Mouse (Mus musculus) ES-Bruce4 (cell line): ENCODE measurements at regions not wholly inside any gene's neighbourhood (a gene's known extent, or its start where the extent isn't known, plus 50 kb on each side); places are given as distances from the start of the nearest gene placed in this dataset.

Experiments
- H3K27ac ChIP-seq: 2 replicates; pipeline ENCODE4 v1.5.1; 2012; ENCODE audit warnings: low read length, inconsistent platforms; ENCODE audit not compliant: insufficient read depth
- H3K27me3 ChIP-seq: 2 replicates; pipeline ENCODE4 v1.6.1; 2012; ENCODE audit warnings: mild to moderate bottlenecking, low read length, inconsistent platforms; ENCODE audit not compliant: control insufficient read depth, poor library complexity, insufficient read depth, severe bottlenecking
- H3K36me3 ChIP-seq: 2 replicates; pipeline ENCODE4 v1.6.1; 2012; ENCODE audit warnings: inconsistent platforms, mild to moderate bottlenecking, low read length, moderate library complexity; ENCODE audit not compliant: control insufficient read depth, poor library complexity, insufficient read depth, severe bottlenecking
- H3K4me1 ChIP-seq: one replicate; pipeline ENCODE4 v1.8.1; 2011; ENCODE audit warnings: low read length; ENCODE audit not compliant: control insufficient read depth, insufficient read depth
- H3K4me3 ChIP-seq: 2 replicates; pipeline ENCODE4 v1.5.1; 2011; ENCODE audit warnings: low read depth, mild to moderate bottlenecking, low read length
- H3K9ac ChIP-seq: 2 replicates; pipeline ENCODE4 v1.6.1; 2012; ENCODE audit warnings: low read depth, mild to moderate bottlenecking, inconsistent platforms; ENCODE audit not compliant: poor library complexity, severe bottlenecking
- H3K9me3 ChIP-seq: replicated peaks from 2 replicates; pipeline ENCODE4 v1.6.1; 2012; ENCODE audit warnings: mild to moderate bottlenecking, low read length, inconsistent platforms; ENCODE audit not compliant: control insufficient read depth, poor library complexity, insufficient read depth, severe bottlenecking
- CTCF ChIP-seq: IDR thresholded peaks from one replicate; pipeline ENCODE4 v1.8.1; 2011; ENCODE audit warnings: low read depth, low read length
- EP300 ChIP-seq: IDR thresholded peaks from 2 replicates; pipeline ENCODE4 v1.6.1; 2011; ENCODE audit warnings: low read depth, low read length; ENCODE audit not compliant: insufficient read depth
- POLR2A ChIP-seq: IDR thresholded peaks from one replicate; pipeline ENCODE4 v1.8.1; 2011; ENCODE audit warnings: low read length; ENCODE audit not compliant: insufficient read depth

DNA sequence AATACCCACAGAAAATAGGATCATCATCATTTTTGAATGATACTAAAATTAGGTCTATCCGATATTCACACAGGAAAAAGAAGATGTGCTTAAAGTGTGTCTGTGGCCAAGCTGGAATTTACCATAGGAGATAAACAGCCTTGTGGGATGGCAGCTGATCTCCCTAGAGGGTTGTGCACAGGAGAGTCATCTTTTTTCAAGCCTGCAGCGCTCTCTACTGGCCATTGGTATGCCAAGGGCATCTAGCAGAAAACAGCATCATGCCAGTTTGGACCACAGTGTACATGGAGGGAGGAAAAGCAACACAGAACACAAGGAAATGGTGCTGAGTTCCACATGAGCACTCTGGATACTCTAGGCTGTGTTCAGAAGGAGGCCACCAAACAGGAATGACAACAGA, 74.1 kb upstream of the Diaph3 start:
- no peaks in the 10 kb centered on the region for H3K9me3 ChIP-seq
- H3K9ac ChIP-seq, result no peak overlapping the region
- H3K27ac ChIP-seq, result no peak overlapping the region
- TF ChIP-seq CTCF (peak; percentile 62), POLR2A (no peak)
- H3K36me3 ChIP-seq, result no peaks in the 10 kb centered on the region
- H3K27me3 ChIP-seq, result no peaks in the 10 kb centered on the region
- no peaks in the 10 kb centered on the region for H3K4me1 ChIP-seq
- H3K4me3 ChIP-seq, result no peak overlapping the region

- Histone ChIP-seq H3K9ac (no peak overlapping the region), H3K27me3 (no peaks in the 10 kb centered on the region), H3K9me3 (no peaks in the 10 kb centered on the region), H3K4me3 (no peak overlapping the region), H3K27ac (no peak overlapping the region), H3K36me3 (no peaks in the 10 kb centered on the region), H3K4me1 (no peaks in the 10 kb centered on the region)
- TF ChIP-seq CTCF, result no peak
- no peak for TF ChIP-seq POLR2A
- no peak for TF ChIP-seq EP300
These were observed 76.0 kb upstream of the Diaph3 start for GRCm38 (mm10) chr14:87217042-87217441.

DNA sequence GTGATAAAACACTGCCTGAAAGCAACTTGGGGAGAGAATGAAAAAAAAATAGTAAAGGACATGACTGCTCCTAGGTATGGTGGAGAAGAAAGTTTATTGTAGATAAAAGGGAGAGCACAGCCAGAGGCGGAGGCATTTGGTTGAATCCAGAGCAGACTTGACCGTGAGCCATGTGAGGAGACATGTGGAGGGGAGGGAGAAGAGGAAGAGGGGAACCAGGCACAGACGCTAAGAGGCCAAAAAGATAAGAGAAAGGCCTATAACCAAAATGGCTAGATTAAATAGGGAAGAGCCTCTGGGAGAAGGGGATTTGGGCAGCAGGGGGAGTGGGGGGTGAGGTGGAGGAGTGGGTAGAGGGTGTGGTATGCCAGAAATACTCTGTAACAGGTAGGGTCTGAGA, 78.9 kb upstream of the Diaph3 start:
- Histone ChIP-seq H3K9me3 (no peaks in the 10 kb centered on the region), H3K27ac (no peak overlapping the region), H3K36me3 (no peaks in the 10 kb centered on the region), H3K4me3 (no peak overlapping the region), H3K27me3 (no peaks in the 10 kb centered on the region), H3K4me1 (no peaks in the 10 kb centered on the region), H3K9ac (no peak overlapping the region)
- TF ChIP-seq POLR2A (no peak), CTCF (no peak), EP300 (no peak)

GRCm38 (mm10) chr14:87224870-87225269, 83.8 kb upstream of the Diaph3 start:
- no peak overlapping the region for H3K9ac ChIP-seq
- no peak overlapping the region for H3K4me3 ChIP-seq
- TF ChIP-seq CTCF, result no peak
- TF ChIP-seq EP300, result no peak
- no peak for TF ChIP-seq POLR2A
- H3K4me1 ChIP-seq, result no peaks in the 10 kb centered on the region
- no peaks in the 10 kb centered on the region for H3K27me3 ChIP-seq
- no peak overlapping the region for H3K27ac ChIP-seq
- no peaks in the 10 kb centered on the region for H3K9me3 ChIP-seq
- H3K36me3 ChIP-seq, result no peaks in the 10 kb centered on the region

DNA sequence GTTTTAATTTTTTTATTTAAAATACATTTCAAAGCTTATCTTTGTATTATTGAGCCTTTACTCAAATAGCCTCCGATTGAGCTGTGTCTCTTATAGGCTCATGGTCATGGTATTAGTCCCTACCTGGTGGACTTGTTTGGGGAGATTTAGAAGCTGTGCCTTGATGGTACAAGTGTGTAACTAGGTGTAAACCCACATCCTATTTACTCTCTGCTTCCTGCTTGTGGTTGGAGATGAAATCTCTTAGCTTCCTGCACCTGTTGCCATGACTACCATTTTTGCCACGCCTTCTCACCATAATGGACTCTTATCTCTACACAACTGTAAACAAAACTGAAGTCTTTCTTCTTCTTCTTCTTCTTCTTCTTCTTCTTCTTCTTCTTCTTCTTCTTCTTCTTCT, 108.2 kb upstream of the Diaph3 start:
- no peaks in the 10 kb centered on the region for H3K9me3 ChIP-seq
- no peaks in the 10 kb centered on the region for H3K27me3 ChIP-seq
- no peaks in the 10 kb centered on the region for H3K36me3 ChIP-seq
- no peak overlapping the region for H3K9ac ChIP-seq
- H3K4me3 ChIP-seq, result no peak overlapping the region
- H3K27ac ChIP-seq, result no peak overlapping the region
- no peaks in the 10 kb centered on the region for H3K4me1 ChIP-seq
- no peak for TF ChIP-seq CTCF
- TF ChIP-seq POLR2A, result no peak
- no peak for TF ChIP-seq EP300

DNA sequence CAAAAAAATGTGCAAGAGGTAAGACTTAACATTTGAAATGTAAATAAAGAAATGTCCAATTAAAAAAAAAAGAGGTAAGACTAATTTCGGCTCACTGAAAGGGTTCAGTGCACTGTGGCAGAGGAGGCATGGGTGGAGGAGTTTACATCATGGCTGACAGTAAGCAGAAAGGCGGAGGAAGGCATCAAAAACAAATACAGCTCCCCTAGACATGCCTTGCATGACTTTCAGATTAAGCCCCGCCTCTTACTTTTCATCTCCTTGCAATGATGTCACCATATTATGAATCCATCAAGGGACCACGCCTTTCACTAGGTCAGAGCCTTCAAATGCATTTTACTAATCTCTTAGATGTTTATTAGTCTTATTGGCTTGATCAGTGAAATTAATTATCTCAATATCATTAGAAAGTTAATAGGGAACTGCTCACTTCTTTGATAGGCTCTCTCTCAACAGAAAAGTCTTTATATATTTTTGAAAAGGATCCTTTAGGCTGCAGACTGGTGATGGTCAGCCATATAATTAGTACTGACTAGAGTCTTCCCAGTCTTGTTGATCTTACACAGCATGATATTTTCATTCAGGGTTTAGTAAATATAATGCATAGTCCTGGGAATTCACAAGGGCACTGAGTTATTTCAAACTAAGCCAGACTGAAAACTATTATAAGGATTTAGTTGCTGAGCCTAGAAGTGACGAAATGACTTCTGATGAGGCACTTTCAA, 114.6 kb upstream of the Diaph3 start:
- Histone ChIP-seq H3K27ac (no peak overlapping the region), H3K4me3 (no peak overlapping the region), H3K36me3 (no peaks in the 10 kb centered on the region), H3K9me3 (no peaks in the 10 kb centered on the region), H3K9ac (no peak overlapping the region), H3K27me3 (no peaks in the 10 kb centered on the region), H3K4me1 (no peaks in the 10 kb centered on the region)
- no peak for TF ChIP-seq CTCF
- TF ChIP-seq POLR2A, result no peak
- TF ChIP-seq EP300, result no peak
